Mouse (Mus musculus) midbrain, embryonic 10.5 days (tissue): ENCODE results near the gene C1qtnf3. TPM values are rescaled to one million over a fixed set of nuclear protein-coding genes. Genes with fewer than 3 reads are reported as not detected.
"Not testable (repeated sequence)": the region's sequence is repeated elsewhere in the genome, so short reads cannot be mapped to it uniquely, and the experiment has no call there.

Experiments
- DNase-seq: peaks from one replicate; pipeline ENCODE4 v3.0.0-alpha.2; 2017; ENCODE audit warnings: low spot score
- H3K27ac ChIP-seq: fragments of 300-500 bp; sonication (generic); replicated peaks from 2 replicates; pipeline ENCODE4 v1.5.1; 2016; ENCODE audit warnings: mild to moderate bottlenecking
- H3K27me3 ChIP-seq: fragments of 300-500 bp; sonication (generic); 2 replicates; pipeline ENCODE4 v1.6.1; 2016; ENCODE audit warnings: low read depth, mild to moderate bottlenecking; ENCODE audit not compliant: poor library complexity, severe bottlenecking
- H3K36me3 ChIP-seq: fragments of 300-500 bp; sonication (generic); 2 replicates; pipeline ENCODE4 v1.6.1; 2016; ENCODE audit warnings: mild to moderate bottlenecking, moderate library complexity
- H3K4me1 ChIP-seq: fragments of 300-500 bp; sonication (generic); 2 replicates; pipeline ENCODE4 v1.6.1; 2016
- H3K4me3 ChIP-seq: fragments of 300-500 bp; sonication (generic); 2 replicates; pipeline ENCODE4 v1.5.1; 2016; ENCODE audit warnings: mild to moderate bottlenecking, moderate library complexity
- H3K9me3 ChIP-seq: fragments of 300-500 bp; sonication (generic); replicated peaks from 2 replicates; pipeline ENCODE4 v1.6.1; 2016; ENCODE audit warnings: mild to moderate bottlenecking
- WGBS: fragments of 180-500 bp; shearing (Covaris S2); methylation state at CpG from one replicate; pipeline ENCODE4 v1.1.7; 2016; 5-methylcytosine and 5-hydroxymethylcytosine counted together
- polyA plus RNA-seq: library from polyadenylated mRNA; unstranded; fragments of >200 nt; fragmentation: Nextera tagmentation; extraction: Ambion mirVana; gene quantifications from 2 replicates; pipeline ENCODE4 v1.2.1, GENCODE M21; 2016

The C1qtnf3 gene
- polyA plus RNA-seq, 1 experiment from 2014 or later, result 0.10 TPM

GRCm38 (mm10) chr15:10970777-10971176 lies 18.6 kb downstream of the C1qtnf3 start:
- H3K36me3 ChIP-seq, result no peaks in the 10 kb centered on the region
- no peaks in the 10 kb centered on the region for H3K9me3 ChIP-seq
- no peak overlapping the region for H3K27ac ChIP-seq
- no peak for DNase-seq
- no peaks in the 10 kb centered on the region for H3K4me1 ChIP-seq
- 89% methylated on average over 5 of the region's 5 CpGs for WGBS
- H3K4me3 ChIP-seq, result no peak overlapping the region
- H3K27me3 ChIP-seq, result no peaks in the 10 kb centered on the region

- H3K4me3 ChIP-seq, result no peak overlapping the region
- no peak overlapping the region for H3K27ac ChIP-seq
- no peaks in the 10 kb centered on the region for H3K9me3 ChIP-seq
- no peaks in the 10 kb centered on the region for H3K36me3 ChIP-seq
- H3K27me3 ChIP-seq, result no peaks in the 10 kb centered on the region
- DNase-seq, result no peak
- H3K4me1 ChIP-seq, result peaks cover 12% of the 10 kb centered on the region
Observed at GRCm38 (mm10) chr15:10977151-10977550, 25.0 kb downstream of the C1qtnf3 start.

GRCm38 (mm10) chr15:10980712-10981111 lies 28.6 kb downstream of the C1qtnf3 start:
- no peak for DNase-seq
- no peaks in the 10 kb centered on the region for H3K36me3 ChIP-seq
- WGBS, result 68% methylated on average over 2 of the region's 2 CpGs

GRCm38 (mm10) chr15:10981377-10982063 lies 29.4 kb downstream of the C1qtnf3 start, which contains the start of gene Amacr:
Gene Amacr (plus strand): TSS chr15:10981756.
- H3K9me3 ChIP-seq, result no peaks in the 10 kb centered on the region
- WGBS, result under 1% methylated on average over 52 of the region's 52 CpGs
- H3K4me1 ChIP-seq, result peaks cover 19% of the 10 kb centered on the region
- H3K27me3 ChIP-seq, result no peaks in the 10 kb centered on the region
- no peaks in the 10 kb centered on the region for H3K36me3 ChIP-seq
- peak; percentile 94 for DNase-seq
- H3K4me3 ChIP-seq, result peak within 1 kb of the TSS; percentile 76
- H3K27ac ChIP-seq, result peak within 1 kb of the TSS; percentile 93

More at GRCm38 (mm10) chr15:10980712-10981111, 28.6 kb downstream of the C1qtnf3 start:
- H3K27ac ChIP-seq, result no peak overlapping the region
- H3K4me3 ChIP-seq, result peak overlapping the region; percentile 76
- H3K9me3 ChIP-seq, result no peaks in the 10 kb centered on the region
- H3K4me1 ChIP-seq, result peaks cover 15% of the 10 kb centered on the region
- no peaks in the 10 kb centered on the region for H3K27me3 ChIP-seq

- no peak for DNase-seq
- Histone ChIP-seq H3K4me3 (peak overlapping the region; percentile 76), H3K27me3 (no peaks in the 10 kb centered on the region), H3K27ac (peak overlapping the region; percentile 93), H3K36me3 (no peaks in the 10 kb centered on the region), H3K4me1 (peaks cover 19% of the 10 kb centered on the region), H3K9me3 (no peaks in the 10 kb centered on the region)
- 10% methylated on average over 6 of the region's 6 CpGs for WGBS
Observed at GRCm38 (mm10) chr15:10982064-10982435, 29.9 kb downstream of the C1qtnf3 start.

- Histone ChIP-seq H3K4me3 (no peak overlapping the region), H3K27ac (no peak overlapping the region), H3K36me3 (no peaks in the 10 kb centered on the region; the same call in none of the 2 replicates), H3K4me1 (peaks cover 18% of the 10 kb centered on the region), H3K27me3 (no peaks in the 10 kb centered on the region), H3K9me3 (no peaks in the 10 kb centered on the region)
- DNase-seq, result no peak
- WGBS, result 83% methylated on average over 6 of the region's 6 CpGs
Observed at GRCm38 (mm10) chr15:10985756-10986155, 33.6 kb downstream of the C1qtnf3 start.

GRCm38 (mm10) chr15:10986477-10986876 lies 34.3 kb downstream of the C1qtnf3 start:
- peaks cover 11% of the 10 kb centered on the region for H3K4me1 ChIP-seq
- not testable (repeated sequence) for H3K4me3 ChIP-seq, H3K27ac ChIP-seq, DNase-seq, H3K36me3 ChIP-seq, H3K9me3 ChIP-seq, H3K27me3 ChIP-seq
- 73% methylated on average over 2 of the region's 2 CpGs for WGBS

GRCm38 (mm10) chr15:10990411-10990810 lies 38.3 kb downstream of the C1qtnf3 start:
- Histone ChIP-seq H3K4me1 (0 out of 2 replicates have a peak, but pooled peaks cover 4% of the 10 kb centered on the region), H3K4me3 (no peak overlapping the region), H3K36me3 (no peaks in the 10 kb centered on the region; the same call in none of the 2 replicates), H3K27ac (no peak overlapping the region), H3K9me3 (no peaks in the 10 kb centered on the region), H3K27me3 (no peaks in the 10 kb centered on the region)
- no peak for DNase-seq
- 52% methylated on average over 2 of the region's 2 CpGs for WGBS

GRCm38 (mm10) chr15:10991566-10991965 lies 39.4 kb downstream of the C1qtnf3 start:
- Histone ChIP-seq H3K36me3 (no peaks in the 10 kb centered on the region; the same call in none of the 2 replicates), H3K4me1 (peaks cover 6% of the 10 kb centered on the region), H3K27ac (no peak overlapping the region), H3K9me3 (no peaks in the 10 kb centered on the region), H3K4me3 (no peak overlapping the region), H3K27me3 (no peaks in the 10 kb centered on the region)
- no peak for DNase-seq
- WGBS, result 100% methylated on average over 1 of the region's 1 CpGs

GRCm38 (mm10) chr15:10999832-11000231 lies 47.7 kb downstream of the C1qtnf3 start:
- H3K4me1 ChIP-seq, result peaks cover 16% of the 10 kb centered on the region
- no peak overlapping the region for H3K4me3 ChIP-seq
- DNase-seq, result no peak
- WGBS, result 56% methylated on average over 5 of the region's 5 CpGs
- H3K36me3 ChIP-seq, result no peaks in the 10 kb centered on the region
- no peak overlapping the region for H3K27ac ChIP-seq
- no peaks in the 10 kb centered on the region for H3K27me3 ChIP-seq
- no peaks in the 10 kb centered on the region for H3K9me3 ChIP-seq

- Histone ChIP-seq H3K9me3 (no peaks in the 10 kb centered on the region), H3K4me1 (peaks cover 16% of the 10 kb centered on the region), H3K36me3 (no peaks in the 10 kb centered on the region), H3K4me3 (no peak within 1 kb of the TSS), H3K27ac (no peak within 1 kb of the TSS), H3K27me3 (no peaks in the 10 kb centered on the region)
- no peak for DNase-seq
- WGBS, result 57% methylated on average over 7 of the region's 7 CpGs
Observed at GRCm38 (mm10) chr15:11000421-11000820, 48.3 kb downstream of the C1qtnf3 start, which contains the start of gene Slc45a2. Gene Slc45a2 (plus strand): TSS chr15:11000721.

GRCm38 (mm10) chr15:11003791-11004190 lies 51.7 kb downstream of the C1qtnf3 start:
- 89% methylated on average over 4 of the region's 4 CpGs for WGBS
- no peak for DNase-seq
- H3K27me3 ChIP-seq, result no peaks in the 10 kb centered on the region

GRCm38 (mm10) chr15:11004646-11005045 lies 52.5 kb downstream of the C1qtnf3 start:
- H3K4me3 ChIP-seq, result no peak overlapping the region
- no peak for DNase-seq
- H3K4me1 ChIP-seq, result peaks cover 10% of the 10 kb centered on the region; the same call in 1 of the 2 replicates
- H3K27me3 ChIP-seq, result no peaks in the 10 kb centered on the region
- H3K9me3 ChIP-seq, result no peaks in the 10 kb centered on the region
- 88% methylated on average over 6 of the region's 6 CpGs for WGBS
- no peaks in the 10 kb centered on the region for H3K36me3 ChIP-seq
- no peak overlapping the region for H3K27ac ChIP-seq

More at GRCm38 (mm10) chr15:11003791-11004190, 51.7 kb downstream of the C1qtnf3 start:
- H3K36me3 ChIP-seq, result no peaks in the 10 kb centered on the region
- H3K27ac ChIP-seq, result no peak overlapping the region
- H3K4me1 ChIP-seq, result peaks cover 10% of the 10 kb centered on the region; the same call in 1 of the 2 replicates
- no peak overlapping the region for H3K4me3 ChIP-seq
- no peaks in the 10 kb centered on the region for H3K9me3 ChIP-seq
